Mouse (Mus musculus): ENCODE data around the gene Pabpn1l.
"Not testable (repeated sequence)": the region's sequence is repeated elsewhere in the genome, so short reads cannot be mapped to it uniquely, and the experiment has no call there.

Pabpn1l gene

DNA sequence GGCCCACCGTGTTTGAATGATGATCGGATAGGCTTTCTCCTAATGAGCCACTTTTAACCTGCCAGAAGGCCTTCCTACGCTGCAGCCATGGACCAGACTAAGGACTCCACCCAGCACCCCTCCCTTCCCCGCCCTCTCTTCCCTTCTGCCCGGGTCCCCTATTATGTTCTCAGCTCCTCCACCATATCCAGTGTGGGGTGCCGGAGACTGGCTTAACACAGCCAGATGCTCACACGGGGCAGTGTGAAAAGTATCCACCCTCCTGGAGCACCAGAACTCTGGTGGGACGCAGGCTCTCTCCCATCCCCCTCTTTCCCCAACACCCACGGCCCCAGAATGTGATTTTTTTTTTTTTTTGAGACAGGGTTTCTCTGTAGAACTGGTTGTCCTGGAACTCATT, 49.0 kb downstream of the Pabpn1l start:
- DNase-seq = no peak

DNA sequence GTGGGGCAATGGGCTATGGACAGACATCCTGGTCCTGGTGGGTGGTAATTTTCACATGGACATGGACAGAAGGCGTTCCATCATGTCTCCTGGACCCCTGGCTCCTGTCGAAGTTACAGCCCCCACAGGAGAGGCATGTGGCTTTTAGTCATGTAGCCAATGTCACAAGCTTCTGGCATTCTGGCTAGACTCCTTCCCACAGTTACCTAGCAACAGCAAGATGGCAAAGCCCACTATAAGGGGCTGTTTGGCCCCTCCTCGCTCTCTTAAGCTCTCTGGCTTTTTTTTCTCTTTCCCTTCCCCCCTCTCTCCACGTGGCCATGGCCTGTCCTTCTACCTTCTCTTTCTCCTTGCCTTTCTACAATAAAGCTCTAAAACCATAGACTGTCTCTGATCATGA, 49.4 kb downstream of the Pabpn1l start:
- DNase-seq = not testable (repeated sequence)

DNA sequence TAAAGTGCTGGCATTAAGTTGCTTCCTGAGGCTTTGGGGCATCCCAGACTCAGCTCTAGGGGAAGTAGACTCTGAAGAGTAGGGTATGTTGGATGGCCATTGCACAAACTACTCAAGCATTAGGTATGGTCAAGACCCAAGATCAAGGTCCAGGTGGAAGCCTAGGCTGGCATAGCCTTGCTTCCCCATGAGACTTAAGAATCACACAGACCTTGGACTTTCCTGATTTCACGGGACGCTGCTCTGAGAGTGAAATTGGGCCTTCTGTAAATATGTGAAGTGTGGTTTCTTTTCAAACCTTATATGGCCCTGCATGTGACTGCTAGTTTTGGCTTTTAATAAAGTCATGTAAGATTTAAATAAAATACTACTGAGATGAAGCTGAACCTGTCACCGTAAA, 49.8 kb downstream of the Pabpn1l start:
- no peak for DNase-seq

DNA sequence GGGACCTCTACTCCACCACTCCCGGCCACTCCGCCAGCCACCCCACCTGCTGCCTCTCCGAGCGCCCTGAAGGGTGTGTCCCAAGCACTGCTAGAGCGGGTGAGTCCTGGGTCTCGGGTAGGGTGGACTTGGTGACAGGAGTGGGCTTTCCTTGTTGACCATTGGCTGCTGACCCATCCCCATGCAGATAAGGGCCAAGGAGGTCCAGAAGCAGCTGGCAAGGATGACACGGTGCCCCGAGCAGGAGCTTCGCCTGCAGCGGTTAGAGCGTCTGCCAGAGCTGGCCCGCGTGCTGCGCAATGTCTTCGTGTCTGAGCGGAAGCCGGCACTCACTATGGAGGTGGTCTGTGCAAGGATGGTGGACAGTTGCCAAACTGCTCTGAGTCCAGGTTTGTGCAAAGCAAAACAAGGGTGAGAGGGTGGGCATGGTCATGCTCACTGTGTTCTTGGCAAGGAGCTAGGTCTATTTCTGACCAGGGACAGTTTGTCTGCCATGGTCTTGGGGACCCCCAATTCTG, 50.7 kb downstream of the Pabpn1l start:
- DNase-seq = no peak

DNA sequence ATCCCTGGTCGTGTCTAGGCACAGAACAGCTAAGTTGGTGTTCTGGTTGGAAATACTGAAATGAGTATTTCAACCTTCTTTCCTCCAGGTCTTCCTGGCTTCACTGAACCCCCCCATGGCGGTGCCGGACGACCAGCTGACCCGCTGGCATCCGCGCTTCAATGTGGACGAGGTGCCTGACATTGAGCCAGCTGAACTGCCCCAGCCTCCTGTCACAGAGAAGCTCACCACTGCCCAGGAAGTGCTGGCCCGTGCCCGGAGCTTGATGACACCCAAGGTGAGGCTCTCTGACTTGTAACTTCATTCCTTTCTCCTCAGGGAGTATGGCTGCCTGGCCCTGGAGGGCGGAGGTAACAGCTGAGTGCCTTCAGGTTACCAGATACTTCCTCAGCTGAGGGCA, 51.4 kb downstream of the Pabpn1l start:
- DNase-seq = no peak

DNA sequence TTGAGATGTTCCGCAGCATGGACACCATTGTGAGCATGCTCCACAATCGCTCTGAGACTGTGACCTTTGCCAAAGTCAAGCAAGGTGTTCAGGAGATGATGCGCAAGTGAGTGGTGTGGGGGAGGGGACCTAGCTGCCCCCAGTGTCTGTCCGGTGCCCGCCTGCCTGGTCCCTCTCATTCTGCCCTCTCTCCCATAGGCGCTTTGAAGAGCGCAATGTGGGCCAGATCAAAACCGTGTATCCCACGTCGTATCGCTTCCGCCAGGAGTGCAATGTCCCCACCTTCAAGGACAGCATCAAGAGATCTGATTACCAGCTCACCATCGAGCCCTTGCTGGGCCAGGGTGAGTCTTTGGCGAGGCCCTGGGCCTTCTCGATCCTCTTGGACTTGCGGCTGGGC, 52.5 kb downstream of the Pabpn1l start:
- no peak for DNase-seq
